Mouse (Mus musculus) heart, postnatal 0 days (tissue): ENCODE measurements around the gene Madcam1. TPM values are rescaled to one million over a fixed set of nuclear protein-coding genes. Genes with fewer than 3 reads are reported as not detected.

Source experiments
- ATAC-seq: fragments of 200-750 bp; cut with Nextera tagmentation; 2 replicates; pipeline ENCODE4 v1.8.0; 2017; ENCODE audit warnings: low read depth, moderate number of reproducible peaks, moderate library complexity; ENCODE audit not compliant: insufficient read depth
- DNase-seq: peaks from one replicate; pipeline ENCODE4 v3.0.0-alpha.2; 2016; ENCODE audit warnings: low spot score
- H3K27ac ChIP-seq: fragments of 300-500 bp; sonication (generic); 2 replicates; pipeline ENCODE4 v1.5.1; 2014; ENCODE audit warnings: low read depth, mild to moderate bottlenecking
- H3K27me3 ChIP-seq: fragments of 300-500 bp; sonication (generic); 2 replicates; pipeline ENCODE4 v1.6.1; 2014; ENCODE audit warnings: low read length, mixed read lengths; ENCODE audit not compliant: control insufficient read depth, insufficient read depth
- H3K36me3 ChIP-seq: fragments of 300-500 bp; sonication (generic); replicated peaks from 2 replicates; pipeline ENCODE4 v1.6.1; 2014; ENCODE audit warnings: low read length, mixed read lengths; ENCODE audit not compliant: control insufficient read depth, insufficient read depth
- H3K4me1 ChIP-seq: fragments of 300-500 bp; sonication (generic); 2 replicates; pipeline ENCODE4 v1.6.1; 2014; ENCODE audit warnings: antibody characterized with exemption; ENCODE audit not compliant: control insufficient read depth, insufficient read depth
- H3K4me2 ChIP-seq: fragments of 300-500 bp; sonication (generic); 2 replicates; pipeline ENCODE4 v1.6.1; 2014; ENCODE audit warnings: low read depth, mild to moderate bottlenecking, low read length, moderate library complexity
- H3K4me3 ChIP-seq: fragments of 300-500 bp; sonication (generic); 2 replicates; pipeline ENCODE4 v1.5.1; 2014; ENCODE audit warnings: low read depth, low read length
- H3K9ac ChIP-seq: fragments of 300-500 bp; sonication (generic); replicated peaks from 2 replicates; pipeline ENCODE4 v1.6.1; 2014; ENCODE audit warnings: low read depth, low read length, mixed read lengths
- H3K9me3 ChIP-seq: fragments of 300-500 bp; sonication (generic); replicated peaks from 2 replicates; pipeline ENCODE4 v1.6.1; 2016; ENCODE audit warnings: low read length; ENCODE audit not compliant: control insufficient read depth
- CTCF ChIP-seq: IDR thresholded peaks from 2 replicates; pipeline ENCODE4 v1.5.1; 2016; ENCODE audit warnings: antibody characterized with exemption, control low read depth, low read depth
- EP300 ChIP-seq: IDR thresholded peaks from 2 replicates; pipeline ENCODE4 v1.6.1; 2016; ENCODE audit warnings: antibody characterized with exemption, low read depth
- WGBS: fragments of 180-500 bp; shearing (Covaris S2); extraction: QIAGEN DNeasy Blood & Tissue Kit; methylation state at CpG from one replicate; pipeline ENCODE4 v1.1.7; 2014; 5-methylcytosine and 5-hydroxymethylcytosine counted together
- polyA plus RNA-seq: library from polyadenylated mRNA; unstranded; fragments of >200 nt; fragmentation: Nextera tagmentation; extraction: Ambion mirVana; gene quantifications from 2 replicates; pipeline ENCODE4 v1.2.1, GENCODE M21; 2015
- total RNA-seq: library from RNA; depleted of rRNA; stranded (reverse); fragments of >200 nt; gene quantifications from 2 replicates; pipeline ENCODE4 v1.2.3, GENCODE M21; 2014; ENCODE audit warnings: low replicate concordance

The Madcam1 gene
- total and polyA plus RNA-seq, 2 experiments from 2014 or later, result 1.3 TPM; not detected in 1

- H3K27ac ChIP-seq, result peak overlapping the region; percentile 70
- H3K27me3 ChIP-seq, result no peaks in the 10 kb centered on the region
- 50% methylated on average over 5 of the region's 5 CpGs for WGBS
- H3K4me3 ChIP-seq, result peak overlapping the region; percentile 79
- ATAC-seq, result no peak
- H3K4me1 ChIP-seq, result peaks cover 48% of the 10 kb centered on the region
- H3K9me3 ChIP-seq, result no peaks in the 10 kb centered on the region
- H3K9ac ChIP-seq, result peak overlapping the region; percentile 88; the same call in 1 of the 2 replicates
- peak overlapping the region; percentile 67 for H3K4me2 ChIP-seq
- H3K36me3 ChIP-seq, result peaks cover 18% of the 10 kb centered on the region
- TF ChIP-seq CTCF (no peak), EP300 (no peak)
- DNase-seq, result no peak
These were observed 41.6 kb downstream of the Madcam1 start for GRCm38 (mm10) chr10:79705951-79706350.

- Histone ChIP-seq H3K27me3 (no peaks in the 10 kb centered on the region), H3K36me3 (peaks cover 24% of the 10 kb centered on the region), H3K4me1 (peaks cover 42% of the 10 kb centered on the region), H3K4me3 (peak overlapping the region; percentile 79), H3K9ac (peak overlapping the region; percentile 88; the same call in 1 of the 2 replicates), H3K4me2 (peak overlapping the region; percentile 67), H3K9me3 (no peaks in the 10 kb centered on the region), H3K27ac (peak overlapping the region; percentile 70)
- TF ChIP-seq CTCF (no peak), EP300 (no peak)
- ATAC-seq, result no peak
- 48% methylated on average over 5 of the region's 5 CpGs for WGBS
- DNase-seq, result no peak
These were observed 42.2 kb downstream of the Madcam1 start for GRCm38 (mm10) chr10:79706406-79707094.

- 57% methylated on average over 1 of the region's 1 CpGs for WGBS
- Histone ChIP-seq H3K4me1 (peaks cover 36% of the 10 kb centered on the region), H3K36me3 (peaks cover 30% of the 10 kb centered on the region), H3K27me3 (no peaks in the 10 kb centered on the region), H3K9me3 (no peaks in the 10 kb centered on the region), H3K4me3 (no peak overlapping the region), H3K9ac (no peak overlapping the region), H3K27ac (peak overlapping the region; percentile 19), H3K4me2 (peak overlapping the region; percentile 25)
- no peak for TF ChIP-seq EP300
- no peak for TF ChIP-seq CTCF
- ATAC-seq (no peak), DNase-seq (no peak)
These were observed 42.8 kb downstream of the Madcam1 start for GRCm38 (mm10) chr10:79707162-79707561.

- no peaks in the 10 kb centered on the region for H3K27me3 ChIP-seq
- no peaks in the 10 kb centered on the region for H3K9me3 ChIP-seq
- H3K4me1 ChIP-seq, result peaks cover 36% of the 10 kb centered on the region
- TF ChIP-seq EP300 (no peak), CTCF (no peak)
- 36% methylated on average over 4 of the region's 4 CpGs for WGBS
- DNase-seq, result no peak
- H3K9ac ChIP-seq, result no peak overlapping the region
- no peak for ATAC-seq
- H3K27ac ChIP-seq, result peak overlapping the region; percentile 19
- H3K4me2 ChIP-seq, result no peak overlapping the region
- H3K4me3 ChIP-seq, result no peak overlapping the region
- H3K36me3 ChIP-seq, result peaks cover 30% of the 10 kb centered on the region
These were observed 43.4 kb downstream of the Madcam1 start for GRCm38 (mm10) chr10:79707759-79708158.

GRCm38 (mm10) chr10:79708668-79709067, 44.3 kb downstream of the Madcam1 start:
- WGBS, result 65% methylated on average over 21 of the region's 21 CpGs
- Histone ChIP-seq H3K9ac (no peak overlapping the region), H3K27ac (peak overlapping the region; percentile 4; the same call in 1 of the 2 replicates), H3K27me3 (no peaks in the 10 kb centered on the region), H3K9me3 (no peaks in the 10 kb centered on the region), H3K4me3 (no peak overlapping the region), H3K4me2 (0 out of 2 replicates have a peak overlapping the region, but pooled peaks have one; percentile 12), H3K36me3 (peaks cover 30% of the 10 kb centered on the region), H3K4me1 (peaks cover 34% of the 10 kb centered on the region)
- DNase-seq (no peak), ATAC-seq (no peak)
- no peak for TF ChIP-seq CTCF
- no peak for TF ChIP-seq EP300
